Mouse (Mus musculus): ENCODE data around the gene Lzic. TPM values are rescaled to one million over a fixed set of nuclear protein-coding genes. Genes with fewer than 3 reads are reported as not detected.

Gene Lzic
- total and polyA plus RNA-seq, 2 experiments from 2014 or later = 39.3 to 44.3 TPM

DNA sequence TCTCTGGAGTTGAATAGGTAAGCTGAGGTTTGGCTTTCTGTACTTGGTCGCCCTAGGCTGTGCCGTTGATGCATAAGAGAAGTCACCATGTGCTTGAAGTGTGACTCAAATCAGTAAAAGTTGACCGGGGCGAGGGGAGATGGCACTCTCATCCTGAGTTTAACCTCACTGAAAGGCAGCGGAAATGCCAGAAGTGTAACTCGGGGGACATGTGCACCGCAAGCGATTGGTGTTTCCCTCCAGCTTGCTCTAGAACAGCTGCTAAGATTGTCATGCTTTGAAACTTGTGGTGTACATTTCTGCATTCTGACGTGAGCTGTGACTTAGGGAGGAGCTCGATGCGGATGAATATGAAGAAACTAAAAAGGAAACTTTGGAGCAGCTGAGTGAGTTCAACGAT is 2.7 kb downstream of the Lzic start:
- DNase-seq (ENCODE audit: low spot score) = no peak
- Histone ChIP-seq H3K9me3 (ENCODE audit: low read length) (no peaks in the 10 kb centered on the region), H3K4me3 (ENCODE audit: low read depth, low read length) (no peak overlapping the region), H3K36me3 (ENCODE audit: insufficient read depth, low read length) (peaks cover 28% of the 10 kb centered on the region), H3K9ac (replicated peaks; ENCODE audit: low read length, poor library complexity, severe bottlenecking) (no peak overlapping the region), H3K27me3 (ENCODE audit: insufficient read depth, low read length) (no peaks in the 10 kb centered on the region), H3K4me1 (ENCODE audit: insufficient read depth, low read length) (no peaks in the 10 kb centered on the region), H3K27ac (ENCODE audit: low read depth, low read length) (no peak overlapping the region), H3K4me2 (ENCODE audit: low read depth, low read length, poor library complexity, severe bottlenecking) (no peak overlapping the region)
- no peak for ATAC-seq (ENCODE audit: low FRiP score)
- WGBS = 96% methylated on average over 12 of the region's 12 CpGs
- TF ChIP-seq CTCF (IDR thresholded peaks at IDR 0.05) = no peak

DNA sequence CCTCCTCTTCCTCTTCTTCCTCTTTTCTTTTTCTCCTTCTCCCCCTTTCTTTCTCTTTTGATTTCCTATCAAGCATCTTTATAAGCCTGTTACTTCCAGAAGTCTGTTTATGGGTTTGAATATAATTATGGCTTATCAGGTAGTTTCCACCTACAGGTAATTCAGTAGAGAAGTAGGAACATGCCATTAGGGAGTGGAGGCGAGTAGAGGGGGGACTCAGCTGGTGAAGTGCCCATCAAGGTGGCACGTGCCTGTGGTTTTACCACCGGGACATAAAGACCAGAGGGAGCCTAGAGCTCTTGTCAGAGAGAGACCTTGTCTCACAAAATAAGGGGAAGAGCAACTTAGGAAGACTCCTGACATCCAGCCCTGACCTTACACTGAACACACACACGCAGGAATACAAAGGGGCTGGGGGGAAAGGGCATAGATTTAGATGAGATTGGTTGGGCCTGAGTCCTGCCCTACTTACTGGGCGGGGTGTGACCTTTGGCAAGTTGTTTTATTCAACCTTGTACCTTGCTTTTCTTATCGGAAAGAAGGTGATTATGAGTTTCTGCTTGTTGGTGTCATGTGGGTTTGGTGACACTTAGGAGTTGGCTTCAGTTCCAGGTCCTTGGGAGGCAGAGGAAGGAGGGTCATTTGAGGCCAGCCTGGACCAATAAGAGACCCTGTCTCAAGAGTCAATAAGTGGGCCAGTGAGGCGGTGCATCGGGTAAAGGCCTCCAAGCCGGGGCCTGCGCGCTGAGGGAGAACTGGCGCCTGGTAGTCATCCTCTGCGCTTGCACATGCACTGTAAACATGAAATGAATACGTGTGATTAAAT is 4.6 kb downstream of the Lzic start:
- DNase-seq (ENCODE audit: low spot score) (no peak), ATAC-seq (ENCODE audit: low FRiP score) (no peak)
- Histone ChIP-seq H3K9me3 (ENCODE audit: low read length) (no peaks in the 10 kb centered on the region), H3K36me3 (ENCODE audit: insufficient read depth, low read length) (peaks cover 43% of the 10 kb centered on the region), H3K27ac (ENCODE audit: low read depth, low read length) (no peak overlapping the region), H3K4me2 (ENCODE audit: low read depth, low read length, poor library complexity, severe bottlenecking) (no peak overlapping the region), H3K4me1 (ENCODE audit: insufficient read depth, low read length) (no peaks in the 10 kb centered on the region), H3K4me3 (ENCODE audit: low read depth, low read length) (no peak overlapping the region), H3K27me3 (ENCODE audit: insufficient read depth, low read length) (no peaks in the 10 kb centered on the region), H3K9ac (replicated peaks; ENCODE audit: low read length, poor library complexity, severe bottlenecking) (no peak overlapping the region)
- WGBS = 96% methylated on average over 14 of the region's 14 CpGs
- no peak for TF ChIP-seq CTCF (IDR thresholded peaks at IDR 0.05)

DNA sequence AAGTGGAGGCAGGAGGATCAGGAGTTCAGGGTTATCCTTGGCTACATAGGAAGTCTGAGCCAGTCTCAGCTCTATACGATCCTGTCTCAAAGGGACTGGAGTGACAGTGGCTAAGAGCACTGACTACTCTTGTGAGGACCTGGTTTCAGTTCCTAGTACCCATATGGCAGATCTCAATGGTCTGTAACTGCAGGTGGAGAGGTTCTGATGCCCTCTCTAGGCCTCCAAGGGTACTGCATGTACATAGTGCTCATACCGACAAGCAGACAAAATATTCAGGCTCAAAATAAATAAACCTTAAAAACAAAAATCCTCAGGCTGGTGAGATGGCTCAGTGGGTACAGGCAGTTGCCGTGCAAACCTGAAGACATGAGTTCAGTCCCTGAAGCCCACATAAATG is 6.1 kb downstream of the Lzic start:
- H3K4me2 ChIP-seq (ENCODE audit: low read depth, low read length, poor library complexity, severe bottlenecking) = no peak overlapping the region
- H3K9me3 ChIP-seq (ENCODE audit: low read length) = no peaks in the 10 kb centered on the region
- DNase-seq (ENCODE audit: low spot score) (no peak), ATAC-seq (ENCODE audit: low FRiP score) (no peak)
- H3K36me3 ChIP-seq (ENCODE audit: insufficient read depth, low read length) = peaks cover 50% of the 10 kb centered on the region
- no peak overlapping the region for H3K27ac ChIP-seq (ENCODE audit: low read depth, low read length)
- H3K4me1 ChIP-seq (ENCODE audit: insufficient read depth, low read length) = no peaks in the 10 kb centered on the region
- no peak overlapping the region for H3K4me3 ChIP-seq (ENCODE audit: low read depth, low read length)
- WGBS = 99% methylated on average over 3 of the region's 3 CpGs
- H3K9ac ChIP-seq (replicated peaks; ENCODE audit: low read length, poor library complexity, severe bottlenecking) = no peak overlapping the region
- H3K27me3 ChIP-seq (ENCODE audit: insufficient read depth, low read length) = no peaks in the 10 kb centered on the region
- peak; percentile 39 for TF ChIP-seq CTCF (IDR thresholded peaks at IDR 0.05)

DNA sequence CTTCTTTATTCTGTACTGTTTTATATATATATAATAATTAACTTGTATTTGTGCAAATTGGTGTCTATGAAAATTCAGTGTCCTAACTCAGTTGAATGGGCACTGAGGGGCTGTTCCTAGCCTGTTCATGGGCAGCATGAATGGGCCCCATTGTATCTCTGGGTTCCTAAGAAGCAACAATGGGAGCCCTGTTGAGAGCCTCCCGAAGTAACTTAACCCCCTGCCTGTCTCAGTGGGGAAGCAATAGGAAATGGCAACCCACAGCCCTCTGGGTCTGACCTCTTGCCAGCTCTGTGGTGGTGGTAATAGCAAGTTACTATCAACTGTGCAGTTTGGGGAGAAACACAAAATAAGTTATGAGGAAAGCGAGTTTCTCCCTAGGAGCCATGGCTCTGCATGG is 11.6 kb downstream of the Lzic start:
- H3K4me1 ChIP-seq (ENCODE audit: insufficient read depth, low read length) = no peaks in the 10 kb centered on the region
- peak; percentile 54; the same call in 1 of the 2 replicates for ATAC-seq (ENCODE audit: low FRiP score)
- no peaks in the 10 kb centered on the region for H3K9me3 ChIP-seq (ENCODE audit: low read length)
- peak overlapping the region; percentile 60; the same call in 1 of the 2 replicates for H3K27ac ChIP-seq (ENCODE audit: low read depth, low read length)
- no peak overlapping the region for H3K4me3 ChIP-seq (ENCODE audit: low read depth, low read length)
- WGBS = 12% methylated on average over 2 of the region's 2 CpGs
- no peak overlapping the region for H3K4me2 ChIP-seq (ENCODE audit: low read depth, low read length, poor library complexity, severe bottlenecking)
- no peak overlapping the region for H3K9ac ChIP-seq (replicated peaks; ENCODE audit: low read length, poor library complexity, severe bottlenecking)
- DNase-seq (ENCODE audit: low spot score) = peak; percentile 70
- H3K27me3 ChIP-seq (ENCODE audit: insufficient read depth, low read length) = no peaks in the 10 kb centered on the region
- H3K36me3 ChIP-seq (ENCODE audit: insufficient read depth, low read length) = peaks cover 42% of the 10 kb centered on the region
- no peak for TF ChIP-seq CTCF (IDR thresholded peaks at IDR 0.05)

DNA sequence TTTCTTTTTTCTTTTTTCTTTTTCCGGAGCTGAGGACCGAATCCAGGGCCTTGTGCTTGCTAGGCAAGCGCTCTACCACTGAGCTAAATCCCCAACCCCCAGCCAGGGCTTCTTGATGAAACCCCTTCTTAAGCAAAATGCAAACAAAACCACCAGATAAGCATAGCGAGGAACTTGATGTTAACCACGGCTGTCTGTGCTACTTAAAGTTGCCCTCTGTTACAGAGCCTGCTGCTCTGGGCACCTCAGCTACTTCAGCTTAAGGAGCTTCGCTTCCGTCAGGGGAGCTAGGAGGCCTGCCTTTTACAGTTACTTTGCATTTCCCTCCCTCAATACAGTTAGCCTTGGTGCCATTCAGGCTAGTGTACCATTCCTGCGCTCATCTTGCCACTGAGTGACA is 13.9 kb downstream of the Lzic start:
- WGBS = 76% methylated on average over 8 of the region's 8 CpGs
- DNase-seq (ENCODE audit: low spot score) (no peak), ATAC-seq (ENCODE audit: low FRiP score) (no peak)
- Histone ChIP-seq H3K27me3 (ENCODE audit: insufficient read depth, low read length) (no peaks in the 10 kb centered on the region), H3K27ac (ENCODE audit: low read depth, low read length) (no peak overlapping the region), H3K9ac (replicated peaks; ENCODE audit: low read length, poor library complexity, severe bottlenecking) (no peak overlapping the region), H3K9me3 (ENCODE audit: low read length) (no peaks in the 10 kb centered on the region), H3K4me2 (ENCODE audit: low read depth, low read length, poor library complexity, severe bottlenecking) (no peak overlapping the region), H3K36me3 (ENCODE audit: insufficient read depth, low read length) (peaks cover 34% of the 10 kb centered on the region), H3K4me3 (ENCODE audit: low read depth, low read length) (no peak overlapping the region), H3K4me1 (ENCODE audit: insufficient read depth, low read length) (no peaks in the 10 kb centered on the region)
- TF ChIP-seq CTCF (IDR thresholded peaks at IDR 0.05) = no peak

DNA sequence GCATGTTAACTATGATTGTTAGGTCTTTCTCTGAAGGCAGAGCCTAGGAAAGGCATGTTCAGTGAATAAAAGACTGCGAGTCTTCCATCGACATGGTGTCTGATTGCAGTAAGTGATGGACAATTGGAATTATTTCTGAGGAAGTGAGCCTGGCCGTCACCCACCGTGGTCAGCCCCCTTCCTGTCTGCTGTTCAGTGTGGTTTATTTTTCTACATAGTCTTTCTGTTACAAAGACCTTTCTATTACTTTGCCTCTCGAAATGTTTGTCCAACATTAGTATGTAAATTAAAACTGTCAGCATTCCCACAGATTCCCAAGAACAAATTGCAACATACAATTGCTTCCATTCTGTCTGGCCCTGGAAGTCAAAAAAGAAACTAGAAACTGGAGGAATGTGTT is 14.8 kb downstream of the Lzic start:
- Histone ChIP-seq H3K27me3 (ENCODE audit: insufficient read depth, low read length) (no peaks in the 10 kb centered on the region), H3K4me1 (ENCODE audit: insufficient read depth, low read length) (no peaks in the 10 kb centered on the region), H3K27ac (ENCODE audit: low read depth, low read length) (no peak overlapping the region), H3K4me3 (ENCODE audit: low read depth, low read length) (no peak overlapping the region), H3K4me2 (ENCODE audit: low read depth, low read length, poor library complexity, severe bottlenecking) (no peak overlapping the region), H3K9me3 (ENCODE audit: low read length) (no peaks in the 10 kb centered on the region), H3K9ac (replicated peaks; ENCODE audit: low read length, poor library complexity, severe bottlenecking) (no peak overlapping the region), H3K36me3 (ENCODE audit: insufficient read depth, low read length) (peaks cover 25% of the 10 kb centered on the region)
- 70% methylated on average over 5 of the region's 5 CpGs for WGBS
- no peak for TF ChIP-seq CTCF (IDR thresholded peaks at IDR 0.05)
- DNase-seq (ENCODE audit: low spot score) (no peak), ATAC-seq (ENCODE audit: low FRiP score) (no peak)
